Mouse (Mus musculus): ENCODE data around the gene Myl12a. TPM values are rescaled to one million over a fixed set of nuclear protein-coding genes. Genes with fewer than 3 reads are reported as not detected.

Myl12a gene
- polyA plus RNA-seq, 1 experiment from 2014 or later: 417 TPM

DNA sequence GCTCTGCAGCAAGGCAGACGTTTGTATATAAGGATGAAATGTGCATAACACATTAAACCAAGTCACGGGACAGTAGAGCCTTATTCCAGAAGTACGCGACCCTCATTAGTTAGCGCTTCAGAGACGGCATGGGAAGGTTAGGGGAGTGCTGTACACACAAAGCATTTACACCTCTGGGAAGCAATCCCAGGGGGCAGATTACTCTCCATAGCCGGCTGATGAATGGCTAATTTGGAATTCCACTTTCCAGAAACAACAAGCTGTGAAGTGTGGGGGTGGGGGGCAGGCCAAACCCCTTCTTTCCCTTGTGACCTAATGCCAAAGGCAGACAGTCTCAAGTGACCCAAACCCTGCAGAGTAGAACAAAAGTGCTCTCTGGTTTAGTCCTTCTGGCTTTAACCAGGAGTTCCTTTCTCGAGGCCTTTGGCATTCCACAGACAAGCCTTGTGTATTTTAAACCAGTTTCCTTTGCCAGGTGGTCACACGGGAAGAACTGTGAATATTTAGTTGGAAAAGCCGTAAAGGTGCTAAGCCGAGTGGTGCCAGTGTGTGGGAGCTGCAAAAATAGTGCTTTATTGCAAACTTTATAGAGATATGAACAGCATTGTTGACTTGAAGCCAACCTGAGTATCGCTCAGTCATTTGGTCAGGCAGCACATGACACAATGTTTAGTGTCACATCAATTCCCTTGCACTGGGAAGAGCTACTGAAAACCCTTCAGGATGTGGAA is 37.3 kb upstream of the Myl12a start:
- ATAC-seq: no peak
- Histone ChIP-seq H3K36me3 (ENCODE audit: control insufficient read depth, insufficient read depth) (no peaks in the 10 kb centered on the region), H3K27me3 (replicated peaks; ENCODE audit: control insufficient read depth, insufficient read depth, low read length) (no peaks in the 10 kb centered on the region), H3K4me3 (ENCODE audit: low read depth, low read length) (no peak overlapping the region), H3K9ac (ENCODE audit: low read depth, low read length) (no peak overlapping the region), H3K4me2 (replicated peaks; ENCODE audit: low read depth) (no peak overlapping the region), H3K9me3 (ENCODE audit: control insufficient read depth) (no peaks in the 10 kb centered on the region), H3K4me1 (replicated peaks; ENCODE audit: control insufficient read depth, insufficient read depth, low read length) (no peaks in the 10 kb centered on the region), H3K27ac (ENCODE audit: low read depth, low read length) (no peak overlapping the region)
- TF ChIP-seq CTCF (IDR thresholded peaks at IDR 0.05; ENCODE audit: low read depth): no peak
- WGBS: 56% methylated on average over 12 of the region's 12 CpGs

DNA sequence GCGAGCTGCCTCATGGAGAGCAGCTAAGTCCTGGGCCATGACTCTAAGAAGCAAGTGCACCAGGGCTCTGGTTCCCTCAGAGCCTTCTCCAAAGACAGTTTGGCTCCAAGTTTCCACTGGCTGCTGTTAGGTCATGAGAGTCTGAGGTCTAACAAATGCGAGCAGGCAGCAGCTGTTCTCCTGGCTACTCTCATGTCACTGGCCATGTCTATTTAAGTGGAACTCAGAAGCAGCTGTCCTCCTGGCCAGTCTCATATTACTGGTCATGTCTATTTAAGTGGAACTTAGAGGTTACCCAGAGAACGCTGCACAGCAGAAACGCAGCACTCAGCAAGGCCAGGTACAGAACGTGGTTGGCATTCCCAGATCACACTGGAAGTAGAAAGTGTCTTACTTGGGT is 36.1 kb upstream of the Myl12a start:
- no peak overlapping the region for H3K27ac ChIP-seq (ENCODE audit: low read depth, low read length)
- ATAC-seq: no peak
- WGBS: 78% methylated on average over 5 of the region's 5 CpGs

DNA sequence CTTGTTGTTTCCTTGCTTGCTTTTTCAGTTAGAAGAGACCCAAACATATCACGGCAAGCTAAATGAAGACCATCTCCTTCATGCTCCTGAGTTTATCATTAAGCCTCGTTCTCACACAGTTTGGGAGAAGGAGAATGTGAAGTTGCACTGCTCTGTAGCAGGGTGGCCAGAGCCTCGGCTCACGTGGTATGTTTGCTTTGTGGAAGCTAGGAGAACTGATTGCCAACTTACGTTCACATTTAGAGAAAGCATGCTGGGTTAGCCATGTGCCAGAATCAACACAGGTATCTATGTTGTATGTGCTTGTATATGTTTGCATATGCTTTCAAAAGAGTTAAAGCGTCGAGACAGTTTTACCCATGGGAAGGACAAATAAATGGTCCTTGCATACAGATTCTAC is 34.5 kb upstream of the Myl12a start:
- Histone ChIP-seq H3K27ac (ENCODE audit: low read depth, low read length) (no peak overlapping the region), H3K9ac (ENCODE audit: low read depth, low read length) (no peak overlapping the region), H3K4me1 (replicated peaks; ENCODE audit: control insufficient read depth, insufficient read depth, low read length) (no peaks in the 10 kb centered on the region), H3K27me3 (replicated peaks; ENCODE audit: control insufficient read depth, insufficient read depth, low read length) (no peaks in the 10 kb centered on the region), H3K4me3 (ENCODE audit: low read depth, low read length) (no peak overlapping the region), H3K9me3 (ENCODE audit: control insufficient read depth) (no peaks in the 10 kb centered on the region), H3K36me3 (ENCODE audit: control insufficient read depth, insufficient read depth) (no peaks in the 10 kb centered on the region), H3K4me2 (replicated peaks; ENCODE audit: low read depth) (no peak overlapping the region)
- 62% methylated on average over 7 of the region's 7 CpGs for WGBS
- TF ChIP-seq CTCF (IDR thresholded peaks at IDR 0.05; ENCODE audit: low read depth): no peak
- ATAC-seq: no peak

More for the DNA sequence above, 36.1 kb upstream of the Myl12a start:
- Histone ChIP-seq H3K4me3 (ENCODE audit: low read depth, low read length) (no peak overlapping the region), H3K27me3 (replicated peaks; ENCODE audit: control insufficient read depth, insufficient read depth, low read length) (no peaks in the 10 kb centered on the region), H3K9ac (ENCODE audit: low read depth, low read length) (no peak overlapping the region), H3K36me3 (ENCODE audit: control insufficient read depth, insufficient read depth) (no peaks in the 10 kb centered on the region), H3K4me1 (replicated peaks; ENCODE audit: control insufficient read depth, insufficient read depth, low read length) (no peaks in the 10 kb centered on the region), H3K9me3 (ENCODE audit: control insufficient read depth) (no peaks in the 10 kb centered on the region), H3K4me2 (replicated peaks; ENCODE audit: low read depth) (no peak overlapping the region)
- TF ChIP-seq CTCF (IDR thresholded peaks at IDR 0.05; ENCODE audit: low read depth): no peak

DNA sequence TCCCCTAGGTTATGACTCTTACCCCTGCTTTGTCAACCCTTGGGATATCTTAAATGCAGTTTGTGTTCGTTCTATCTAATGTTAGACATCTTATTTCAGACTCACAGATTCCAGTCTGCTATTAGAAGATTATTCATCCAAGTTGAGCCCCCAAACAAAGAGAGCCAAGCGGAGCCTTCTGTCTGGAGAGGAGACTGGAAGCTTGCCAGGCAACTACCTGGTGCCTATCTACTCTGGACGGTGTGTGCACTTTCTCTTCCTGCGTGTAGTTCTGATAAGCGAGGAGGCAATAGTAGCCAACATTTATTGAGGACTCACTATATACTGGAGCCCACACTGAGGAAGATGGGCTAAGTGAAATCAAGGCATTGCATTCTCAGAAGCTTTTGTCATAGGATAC is 31.8 kb upstream of the Myl12a start:
- no peak for TF ChIP-seq CTCF (IDR thresholded peaks at IDR 0.05; ENCODE audit: low read depth)
- Histone ChIP-seq H3K36me3 (ENCODE audit: control insufficient read depth, insufficient read depth) (no peaks in the 10 kb centered on the region), H3K9me3 (ENCODE audit: control insufficient read depth) (no peaks in the 10 kb centered on the region), H3K4me1 (replicated peaks; ENCODE audit: control insufficient read depth, insufficient read depth, low read length) (no peaks in the 10 kb centered on the region), H3K9ac (ENCODE audit: low read depth, low read length) (no peak overlapping the region), H3K4me3 (ENCODE audit: low read depth, low read length) (no peak overlapping the region), H3K27ac (ENCODE audit: low read depth, low read length) (no peak overlapping the region), H3K4me2 (replicated peaks; ENCODE audit: low read depth) (no peak overlapping the region), H3K27me3 (replicated peaks; ENCODE audit: control insufficient read depth, insufficient read depth, low read length) (no peaks in the 10 kb centered on the region)
- no peak for ATAC-seq
- WGBS: 59% methylated on average over 5 of the region's 5 CpGs

DNA sequence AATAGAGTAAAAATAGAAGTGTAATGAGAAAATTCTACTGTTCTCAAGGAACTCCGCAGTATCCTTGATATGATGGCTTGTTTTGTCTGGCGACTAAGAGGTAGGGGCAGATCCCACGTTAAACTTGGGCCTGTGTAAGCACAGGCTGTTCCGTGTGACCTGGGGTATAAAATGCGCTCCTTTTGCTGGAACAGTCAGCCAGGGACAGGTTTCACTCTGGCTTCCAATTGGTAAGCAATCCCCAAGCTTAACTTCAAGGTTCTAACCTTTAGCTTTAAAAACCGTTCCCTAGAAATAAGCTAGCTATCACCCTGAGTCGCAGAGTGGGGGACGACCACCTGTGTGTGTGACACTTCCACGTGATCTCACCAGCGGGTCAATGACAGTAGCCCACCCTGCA is 30.0 kb upstream of the Myl12a start:
- Histone ChIP-seq H3K4me2 (replicated peaks; ENCODE audit: low read depth) (no peak overlapping the region), H3K9ac (ENCODE audit: low read depth, low read length) (no peak overlapping the region), H3K27ac (ENCODE audit: low read depth, low read length) (no peak overlapping the region), H3K4me1 (replicated peaks; ENCODE audit: control insufficient read depth, insufficient read depth, low read length) (no peaks in the 10 kb centered on the region), H3K27me3 (replicated peaks; ENCODE audit: control insufficient read depth, insufficient read depth, low read length) (no peaks in the 10 kb centered on the region), H3K4me3 (ENCODE audit: low read depth, low read length) (no peak overlapping the region), H3K36me3 (ENCODE audit: control insufficient read depth, insufficient read depth) (no peaks in the 10 kb centered on the region), H3K9me3 (ENCODE audit: control insufficient read depth) (no peaks in the 10 kb centered on the region)
- 85% methylated on average over 10 of the region's 10 CpGs for WGBS
- ATAC-seq: no peak
- no peak for TF ChIP-seq CTCF (IDR thresholded peaks at IDR 0.05; ENCODE audit: low read depth)

DNA sequence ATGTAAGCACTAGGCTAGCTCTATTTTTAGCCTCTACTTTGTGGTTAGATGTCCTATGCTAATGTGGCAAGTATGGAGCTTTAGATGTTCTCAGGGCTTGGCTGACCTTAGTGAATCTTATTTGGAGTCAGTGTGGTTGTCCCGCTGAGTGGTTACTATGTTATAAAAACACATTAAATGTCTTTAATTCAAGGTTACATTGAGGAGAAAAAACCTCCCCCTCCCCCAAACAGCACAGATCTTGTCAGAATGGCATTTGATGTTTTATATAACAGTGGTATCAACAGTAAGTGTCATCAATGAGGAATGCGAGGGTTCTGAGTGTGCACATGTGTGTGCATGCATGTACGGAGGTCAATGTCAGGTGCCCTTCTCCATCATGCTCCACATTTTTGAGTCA is 24.5 kb upstream of the Myl12a start:
- WGBS: 94% methylated on average over 3 of the region's 3 CpGs
- no peak for ATAC-seq
- Histone ChIP-seq H3K4me3 (ENCODE audit: low read depth, low read length) (no peak overlapping the region), H3K4me2 (replicated peaks; ENCODE audit: low read depth) (no peak overlapping the region), H3K27ac (ENCODE audit: low read depth, low read length) (no peak overlapping the region), H3K9ac (ENCODE audit: low read depth, low read length) (no peak overlapping the region), H3K36me3 (ENCODE audit: control insufficient read depth, insufficient read depth) (no peaks in the 10 kb centered on the region), H3K4me1 (replicated peaks; ENCODE audit: control insufficient read depth, insufficient read depth, low read length) (no peaks in the 10 kb centered on the region), H3K9me3 (ENCODE audit: control insufficient read depth) (no peaks in the 10 kb centered on the region), H3K27me3 (replicated peaks; ENCODE audit: control insufficient read depth, insufficient read depth, low read length) (no peaks in the 10 kb centered on the region)
- TF ChIP-seq CTCF (IDR thresholded peaks at IDR 0.05; ENCODE audit: low read depth): no peak

All from intestine, postnatal 0 days (tissue).